Mouse (Mus musculus): ENCODE measurements around the gene Hand2.

Hand2 gene

GRCm38 (mm10) chr8:57343731-57344315 lies 23.0 kb downstream of the Hand2 start:
- TF ChIP-seq CTCF (conservative IDR thresholded peaks at IDR 0.05; ENCODE audit: low read length) (no peak), POU5F1 (IDR thresholded peaks at IDR 0.05; ENCODE audit: borderline replicate concordance, low read length) (no peak), NANOG (IDR thresholded peaks at IDR 0.05; ENCODE audit: borderline replicate concordance, low read length) (no peak)
- H3K27me3 ChIP-seq (ENCODE audit: insufficient read depth, low read length), result peaks cover 98% of the 10 kb centered on the region
- H3K36me3 ChIP-seq (ENCODE audit: insufficient read depth, low read length), result no peaks in the 10 kb centered on the region
- no peak overlapping the region for H3K4me3 ChIP-seq (replicated peaks; ENCODE audit: low read length)
- H3K4me1 ChIP-seq (replicated peaks; ENCODE audit: low read depth, low read length), result peaks cover 41% of the 10 kb centered on the region
- H3K9me3 ChIP-seq (ENCODE audit: low read length), result 0 out of 2 replicates have a peak, but pooled peaks cover 7% of the 10 kb centered on the region

DNA sequence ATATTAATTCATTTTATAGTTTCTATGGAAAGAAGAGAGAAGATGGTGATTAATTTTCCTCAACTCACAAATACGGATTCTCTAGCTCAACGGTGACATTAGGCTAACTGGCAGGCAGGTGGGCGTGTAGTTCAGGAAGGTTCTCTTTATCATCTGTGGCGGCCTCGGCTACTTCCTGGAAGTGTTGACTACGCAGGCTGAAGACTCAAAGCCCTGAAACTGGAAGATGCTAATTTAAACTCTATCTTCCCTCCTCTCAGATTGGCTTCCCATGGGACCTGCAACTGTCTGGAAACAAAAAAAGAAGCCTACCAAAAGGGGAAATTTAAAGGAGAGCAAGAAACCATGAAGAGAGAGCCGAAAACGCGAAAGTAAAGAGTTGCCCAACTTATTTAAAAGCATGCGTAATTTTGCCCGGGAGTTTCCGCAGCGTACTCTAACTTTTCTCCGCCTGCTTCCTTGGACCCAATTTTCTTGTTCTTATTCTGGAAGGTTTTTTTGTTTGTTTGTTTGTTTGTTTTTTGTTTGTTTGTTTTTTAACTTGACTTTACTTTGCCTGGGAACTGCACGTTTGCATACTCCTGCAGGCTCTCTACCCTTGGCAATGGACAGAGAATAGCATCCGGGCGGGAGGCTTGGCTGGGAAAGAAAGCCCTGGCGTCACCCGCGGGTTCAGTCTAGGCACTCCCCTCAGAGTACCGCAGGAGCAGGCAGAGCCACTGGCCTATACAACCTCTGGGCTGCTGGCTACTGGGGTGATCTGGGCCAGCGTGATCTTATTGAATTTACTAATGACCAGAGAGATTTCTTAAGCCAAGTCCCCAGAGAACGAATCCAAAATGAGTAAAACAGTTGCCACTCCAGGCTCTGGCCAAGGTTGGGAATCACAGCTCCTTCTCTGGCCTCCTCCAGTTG lies 24.4 kb downstream of the Hand2 start:
- Histone ChIP-seq H3K4me1 (replicated peaks; ENCODE audit: low read depth, low read length) (peaks cover 42% of the 10 kb centered on the region), H3K9me3 (ENCODE audit: low read length) (0 out of 2 replicates have a peak, but pooled peaks cover 7% of the 10 kb centered on the region), H3K36me3 (ENCODE audit: insufficient read depth, low read length) (no peaks in the 10 kb centered on the region), H3K4me3 (replicated peaks; ENCODE audit: low read length) (0 out of 2 replicates have a peak overlapping the region, but pooled peaks have one; percentile 20), H3K27me3 (ENCODE audit: insufficient read depth, low read length) (peaks cover 97% of the 10 kb centered on the region)
- TF ChIP-seq NANOG (IDR thresholded peaks at IDR 0.05; ENCODE audit: borderline replicate concordance, low read length), result no peak
- TF ChIP-seq CTCF (conservative IDR thresholded peaks at IDR 0.05; ENCODE audit: low read length), result no peak
- TF ChIP-seq POU5F1 (IDR thresholded peaks at IDR 0.05; ENCODE audit: borderline replicate concordance, low read length), result no peak

DNA sequence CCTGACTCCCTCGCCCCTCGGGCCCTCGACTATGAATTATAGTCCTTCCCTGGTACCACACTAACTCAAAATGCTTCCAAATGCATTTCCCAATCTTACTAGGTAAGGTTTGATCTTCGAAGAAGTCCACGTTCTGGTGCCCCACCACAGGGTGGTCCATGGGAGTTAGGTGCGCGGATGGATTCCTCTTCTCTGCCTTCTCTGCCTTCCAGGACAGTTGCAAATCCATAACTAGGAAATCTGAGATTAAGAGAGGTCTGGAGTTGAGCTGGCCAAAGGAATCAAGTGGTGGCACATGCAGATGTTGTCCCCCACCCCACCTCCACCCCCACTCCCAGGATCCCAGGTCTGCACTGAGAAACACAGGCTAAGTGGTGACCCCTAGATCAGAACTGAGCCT lies 25.6 kb downstream of the Hand2 start:
- Histone ChIP-seq H3K4me3 (replicated peaks; ENCODE audit: low read length) (no peak overlapping the region), H3K4me1 (replicated peaks; ENCODE audit: low read depth, low read length) (peaks cover 31% of the 10 kb centered on the region), H3K27me3 (ENCODE audit: insufficient read depth, low read length) (peaks cover 93% of the 10 kb centered on the region), H3K9me3 (ENCODE audit: low read length) (0 out of 2 replicates have a peak, but pooled peaks cover 7% of the 10 kb centered on the region), H3K36me3 (ENCODE audit: insufficient read depth, low read length) (no peaks in the 10 kb centered on the region)
- TF ChIP-seq NANOG (IDR thresholded peaks at IDR 0.05; ENCODE audit: borderline replicate concordance, low read length) (no peak), CTCF (conservative IDR thresholded peaks at IDR 0.05; ENCODE audit: low read length) (no peak), POU5F1 (IDR thresholded peaks at IDR 0.05; ENCODE audit: borderline replicate concordance, low read length) (no peak)

- H3K27me3 ChIP-seq (ENCODE audit: insufficient read depth, low read length), result peaks cover 92% of the 10 kb centered on the region
- TF ChIP-seq POU5F1 (IDR thresholded peaks at IDR 0.05; ENCODE audit: borderline replicate concordance, low read length), result no peak
- TF ChIP-seq NANOG (IDR thresholded peaks at IDR 0.05; ENCODE audit: borderline replicate concordance, low read length), result no peak
- no peak for TF ChIP-seq CTCF (conservative IDR thresholded peaks at IDR 0.05; ENCODE audit: low read length)
- H3K4me1 ChIP-seq (replicated peaks; ENCODE audit: low read depth, low read length), result peaks cover 23% of the 10 kb centered on the region
- H3K4me3 ChIP-seq (replicated peaks; ENCODE audit: low read length), result no peak overlapping the region
- H3K9me3 ChIP-seq (ENCODE audit: low read length), result 0 out of 2 replicates have a peak, but pooled peaks cover 7% of the 10 kb centered on the region
- no peaks in the 10 kb centered on the region for H3K36me3 ChIP-seq (ENCODE audit: insufficient read depth, low read length)
Measured at GRCm38 (mm10) chr8:57347141-57347540, 26.4 kb downstream of the Hand2 start.

DNA sequence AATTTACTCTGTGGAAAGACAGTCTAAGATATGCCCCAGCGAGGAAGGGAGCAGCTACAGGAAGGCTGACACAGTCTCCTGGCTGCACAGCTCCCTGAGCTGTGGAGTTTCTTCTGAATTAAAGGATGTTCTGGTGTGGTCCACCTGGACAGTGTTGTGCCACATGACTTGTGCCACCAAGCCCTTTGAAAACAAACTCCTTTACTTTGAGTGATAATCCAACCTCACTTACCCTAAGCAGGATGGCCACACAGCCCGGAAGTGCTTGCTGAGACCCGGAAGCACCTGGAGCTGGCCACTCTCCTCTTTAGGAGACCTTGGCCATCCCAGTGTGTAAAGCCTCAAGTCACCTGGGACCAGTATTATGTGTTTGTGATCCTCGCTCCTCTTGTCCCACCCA lies 27.5 kb downstream of the Hand2 start:
- peaks cover 92% of the 10 kb centered on the region for H3K27me3 ChIP-seq (ENCODE audit: insufficient read depth, low read length)
- peaks cover 21% of the 10 kb centered on the region for H3K4me1 ChIP-seq (replicated peaks; ENCODE audit: low read depth, low read length)
- H3K9me3 ChIP-seq (ENCODE audit: low read length), result 0 out of 2 replicates have a peak, but pooled peaks cover 7% of the 10 kb centered on the region
- no peaks in the 10 kb centered on the region for H3K36me3 ChIP-seq (ENCODE audit: insufficient read depth, low read length)
- no peak for TF ChIP-seq POU5F1 (IDR thresholded peaks at IDR 0.05; ENCODE audit: borderline replicate concordance, low read length)
- TF ChIP-seq CTCF (conservative IDR thresholded peaks at IDR 0.05; ENCODE audit: low read length), result no peak
- TF ChIP-seq NANOG (IDR thresholded peaks at IDR 0.05; ENCODE audit: borderline replicate concordance, low read length), result no peak
- H3K4me3 ChIP-seq (replicated peaks; ENCODE audit: low read length), result no peak overlapping the region

DNA sequence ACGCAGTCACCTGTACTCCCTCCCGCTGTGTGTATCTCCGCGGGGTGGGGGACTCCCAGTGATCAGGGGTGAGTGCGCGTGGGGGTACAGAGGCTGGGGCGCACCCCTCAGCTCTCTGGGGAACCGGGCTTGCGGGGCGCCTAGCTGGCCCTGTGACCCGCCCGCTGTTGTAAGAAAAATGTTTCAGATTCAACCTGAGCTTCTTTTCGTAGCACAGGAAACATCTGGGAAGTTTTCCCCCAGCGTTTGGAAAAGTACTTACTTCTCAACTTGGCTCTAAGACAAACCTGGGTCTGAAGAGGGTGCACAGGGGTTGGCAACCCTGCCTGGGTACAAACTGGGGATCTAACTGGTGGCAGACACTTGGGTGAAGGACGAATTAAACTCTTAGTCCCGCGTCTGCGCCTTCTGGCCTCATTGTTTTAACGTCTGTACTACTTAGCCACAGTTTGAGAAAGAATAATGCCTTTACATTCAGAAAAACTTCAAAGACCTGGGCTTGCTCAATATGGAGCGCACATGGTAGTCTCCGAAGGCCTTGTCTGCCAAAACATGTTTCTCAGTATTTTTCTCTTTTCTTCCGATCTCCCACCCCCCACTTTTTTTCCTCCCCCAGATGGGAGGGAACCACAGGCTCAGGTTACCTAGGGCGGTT lies 28.2 kb downstream of the Hand2 start:
- Histone ChIP-seq H3K27me3 (ENCODE audit: insufficient read depth, low read length) (peaks cover 92% of the 10 kb centered on the region), H3K4me3 (replicated peaks; ENCODE audit: low read length) (no peak overlapping the region), H3K36me3 (ENCODE audit: insufficient read depth, low read length) (no peaks in the 10 kb centered on the region), H3K9me3 (ENCODE audit: low read length) (0 out of 2 replicates have a peak, but pooled peaks cover 7% of the 10 kb centered on the region), H3K4me1 (replicated peaks; ENCODE audit: low read depth, low read length) (peaks cover 24% of the 10 kb centered on the region)
- no peak for TF ChIP-seq CTCF (conservative IDR thresholded peaks at IDR 0.05; ENCODE audit: low read length)
- TF ChIP-seq NANOG (IDR thresholded peaks at IDR 0.05; ENCODE audit: borderline replicate concordance, low read length), result no peak
- no peak for TF ChIP-seq POU5F1 (IDR thresholded peaks at IDR 0.05; ENCODE audit: borderline replicate concordance, low read length)

- no peak overlapping the region for H3K4me3 ChIP-seq (replicated peaks; ENCODE audit: low read length)
- H3K27me3 ChIP-seq (ENCODE audit: insufficient read depth, low read length), result peaks cover 76% of the 10 kb centered on the region
- H3K9me3 ChIP-seq (ENCODE audit: low read length), result 0 out of 2 replicates have a peak, but pooled peaks cover 7% of the 10 kb centered on the region
- H3K36me3 ChIP-seq (ENCODE audit: insufficient read depth, low read length), result no peaks in the 10 kb centered on the region
- TF ChIP-seq CTCF (conservative IDR thresholded peaks at IDR 0.05; ENCODE audit: low read length) (no peak), NANOG (IDR thresholded peaks at IDR 0.05; ENCODE audit: borderline replicate concordance, low read length) (no peak), POU5F1 (IDR thresholded peaks at IDR 0.05; ENCODE audit: borderline replicate concordance, low read length) (no peak)
- peaks cover 19% of the 10 kb centered on the region for H3K4me1 ChIP-seq (replicated peaks; ENCODE audit: low read depth, low read length)
Measured at GRCm38 (mm10) chr8:57351861-57352260, 31.1 kb downstream of the Hand2 start.

Measured in E14TG2a.4 (cell line).